Mouse (Mus musculus) megakaryocyte, embryonic 14.5 days (primary cell): ENCODE measurements around the gene Olfr106-ps.

Source experiments
- FLI1 ChIP-seq: IDR thresholded peaks from 2 replicates; pipeline ENCODE4 v1.6.1; 2012; ENCODE audit warnings: low read length, inconsistent platforms, mixed read lengths
- GATA1 ChIP-seq: IDR thresholded peaks from 3 replicates; pipeline ENCODE4 v1.6.1; 2012; ENCODE audit warnings: mixed read lengths, low read length, inconsistent platforms, borderline replicate concordance

GRCm38 (mm10) chr17:37398926-37399325 lies 8.7 kb downstream of the Olfr106-ps start, which contains the start of gene Olfr107:
- TF ChIP-seq GATA1 (no peak), FLI1 (no peak)
